Mouse (Mus musculus): Measurements from ENCODE around the gene Kif3b.

Gene Kif3b

GRCm38 (mm10) chr2:153297771-153298170 is 6.6 kb downstream of the Kif3b start:
- DNase-seq (ENCODE audit: low read depth, low spot score): no peak

DNA sequence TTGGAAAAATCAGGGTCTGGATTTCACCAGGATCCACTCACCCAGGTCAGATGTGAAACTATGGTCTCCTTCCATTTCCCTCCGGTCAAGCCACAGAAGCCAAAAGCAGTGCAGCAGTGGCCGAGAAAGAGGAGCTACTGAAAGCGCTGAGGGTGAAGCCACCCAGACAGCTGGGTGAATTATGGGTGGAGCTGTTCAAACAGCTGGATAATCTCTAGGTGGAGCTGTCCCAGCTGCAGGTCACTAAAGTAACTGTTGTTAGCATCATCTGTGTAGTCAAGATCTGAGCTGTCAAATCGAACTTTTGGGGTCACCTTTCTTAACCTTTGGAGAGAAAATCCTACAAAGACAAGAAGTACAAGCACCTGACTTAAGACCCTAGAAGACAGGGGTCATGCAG is 7.2 kb downstream of the Kif3b start:
- DNase-seq (ENCODE audit: low read depth, low spot score): no peak

DNA sequence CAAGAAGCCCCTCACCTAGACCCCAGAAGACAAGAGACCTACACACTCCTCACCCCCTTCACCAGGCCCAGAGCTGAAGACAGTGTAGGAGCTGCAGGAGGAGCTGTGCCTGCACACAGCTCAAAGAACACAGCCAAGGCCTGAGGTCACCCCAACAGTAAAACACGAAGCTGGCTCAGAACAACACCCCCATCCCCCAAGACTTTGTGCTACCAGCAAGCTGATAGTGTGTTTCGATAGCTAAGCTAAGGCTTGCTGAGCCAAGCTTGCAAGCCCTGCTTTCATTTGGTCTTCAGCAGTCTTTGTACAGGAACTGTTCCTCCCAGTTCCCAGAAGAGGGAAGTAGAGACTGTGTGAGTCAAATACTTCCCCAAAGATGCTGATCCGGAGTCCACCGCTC is 7.7 kb downstream of the Kif3b start:
- DNase-seq (ENCODE audit: low read depth, low spot score): no peak

DNA sequence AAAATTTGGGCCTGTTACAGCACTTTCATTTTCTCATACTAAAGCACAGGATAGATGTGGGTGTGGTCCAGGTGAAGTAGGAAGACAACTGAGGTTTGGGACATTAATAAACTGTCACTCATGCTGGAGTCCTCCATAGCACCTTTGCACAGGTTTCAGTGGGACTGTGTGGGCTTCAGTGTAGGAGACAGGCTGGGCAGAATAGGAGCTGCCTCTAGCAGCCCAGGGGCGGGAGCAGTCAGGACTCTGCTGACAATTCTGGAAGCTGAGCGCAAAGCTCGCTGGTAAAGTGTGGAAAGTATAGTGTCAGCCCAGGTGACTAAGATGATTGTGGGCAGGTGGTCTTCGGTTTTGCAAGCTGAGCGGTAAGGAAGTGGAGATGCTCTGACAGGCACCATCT is 9.9 kb downstream of the Kif3b start:
- no peak for DNase-seq (ENCODE audit: low read depth, low spot score)

DNA sequence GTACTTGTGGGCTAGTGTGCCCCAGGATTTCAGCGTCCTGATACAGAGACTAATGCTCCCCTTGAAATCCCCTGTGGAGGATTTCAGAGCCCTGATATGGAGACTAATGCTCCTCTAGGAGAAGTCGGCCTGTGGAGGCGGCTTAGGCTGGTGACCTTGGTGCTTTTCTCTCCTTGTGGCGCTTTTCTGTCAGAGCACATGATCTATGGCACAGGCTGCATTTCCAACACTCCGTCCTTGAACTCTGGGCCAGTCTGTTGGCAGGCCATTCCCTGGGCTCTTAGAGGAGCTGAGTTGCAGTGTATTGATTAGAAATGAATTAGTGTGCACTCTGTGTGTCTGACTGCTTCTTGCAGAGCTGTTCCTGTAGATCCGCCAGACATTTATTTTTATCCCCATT is 14.0 kb downstream of the Kif3b start:
- DNase-seq (ENCODE audit: low read depth, low spot score): no peak

DNA sequence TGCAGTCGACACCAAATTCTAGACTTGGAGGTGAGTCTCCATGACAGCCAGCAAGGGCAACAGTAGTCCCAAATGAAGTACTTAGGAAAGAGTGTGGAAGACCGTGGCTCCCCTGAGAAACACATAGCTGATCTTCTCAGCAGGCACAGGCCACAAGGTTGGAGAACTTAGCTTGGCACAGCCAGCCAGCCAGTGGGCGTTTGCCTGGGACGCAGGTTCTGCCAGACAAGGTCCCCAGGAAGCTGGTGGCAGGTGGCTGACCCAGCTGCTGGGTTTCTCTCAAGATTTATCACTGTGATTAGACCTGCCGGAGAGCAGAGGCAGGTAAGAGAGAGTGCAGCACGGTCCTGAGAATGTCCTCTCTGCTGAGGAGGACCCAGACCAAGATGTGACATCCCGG is 17.4 kb downstream of the Kif3b start:
- DNase-seq (ENCODE audit: low read depth, low spot score): no peak

DNA sequence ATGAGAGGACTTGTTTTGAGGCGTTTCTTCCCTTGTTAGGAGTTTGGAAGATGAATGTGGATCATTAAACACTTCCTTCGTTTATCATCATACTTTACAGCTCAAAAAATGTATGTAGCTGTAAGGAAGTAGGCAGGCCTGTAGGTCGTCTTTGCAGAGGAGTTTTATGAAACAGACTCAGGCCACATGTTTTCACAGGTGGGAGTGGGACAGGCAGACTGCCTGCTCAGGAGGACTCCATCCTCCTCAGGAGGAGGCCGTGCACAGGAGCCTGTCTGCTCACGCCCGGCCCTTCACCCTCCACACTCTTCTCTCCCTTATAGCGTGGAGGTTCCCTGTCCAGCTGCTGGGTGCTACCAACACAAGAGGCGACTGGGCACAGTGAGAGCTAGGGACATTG is 17.9 kb downstream of the Kif3b start:
- DNase-seq (ENCODE audit: low read depth, low spot score): no peak

DNA sequence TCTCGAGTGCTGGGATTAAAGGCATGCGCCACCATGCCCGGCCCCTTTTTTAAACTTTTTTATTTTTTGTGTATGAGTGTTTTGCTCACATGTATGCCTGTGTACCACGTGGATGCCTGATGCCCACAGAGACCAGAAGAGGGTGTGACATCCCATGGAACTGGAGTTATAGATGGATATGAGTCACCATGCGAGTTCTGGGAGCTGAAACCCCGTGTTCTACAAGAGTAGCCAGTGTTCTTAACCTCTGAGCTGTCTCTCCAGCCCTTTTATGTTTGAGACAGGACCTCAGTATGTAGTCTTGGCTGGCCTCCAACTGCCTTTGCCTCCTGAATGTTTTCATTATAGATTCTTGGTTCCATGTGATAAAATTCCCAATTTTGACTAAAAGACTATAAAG is 19.0 kb downstream of the Kif3b start:
- DNase-seq (ENCODE audit: low read depth, low spot score): no peak

DNA sequence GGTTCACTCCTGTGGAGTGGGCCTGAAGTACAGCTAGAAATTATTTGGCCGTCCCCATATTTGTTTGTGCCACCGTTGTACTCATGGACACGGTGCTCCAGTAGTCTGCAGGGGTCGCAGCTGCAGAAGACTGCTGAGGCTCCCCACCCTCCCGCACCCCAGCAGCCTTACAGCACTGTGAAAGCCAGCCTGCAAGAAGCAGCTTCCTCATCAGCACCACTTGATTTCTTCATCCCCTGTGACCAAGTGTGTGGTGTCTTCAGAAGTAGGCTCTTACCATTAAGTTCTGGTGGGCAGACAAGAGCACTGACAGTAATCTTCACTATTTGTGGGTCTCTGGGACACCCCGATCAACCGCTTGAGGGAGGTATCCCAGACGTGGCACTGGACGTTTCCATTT is 21.7 kb downstream of the Kif3b start:
- no peak for DNase-seq (ENCODE audit: low read depth, low spot score)

DNA sequence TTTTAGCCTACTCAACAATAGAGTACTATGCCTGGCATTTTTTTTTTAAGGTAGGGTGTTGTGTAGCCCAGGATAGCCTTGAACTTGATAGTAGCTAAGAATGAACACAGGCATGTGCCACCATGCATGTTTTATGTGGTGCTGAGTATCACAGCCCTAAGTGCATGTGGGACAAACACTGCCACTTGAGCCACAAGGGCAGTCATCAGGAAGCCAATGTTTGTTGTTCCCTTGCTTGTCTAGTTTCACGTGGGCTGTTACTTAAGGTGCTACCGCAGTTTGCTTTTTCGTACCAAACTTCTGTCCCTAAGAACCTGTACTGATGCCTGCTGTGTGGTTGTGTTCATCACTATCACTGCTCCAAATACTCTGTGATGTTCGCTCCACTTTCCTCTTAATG is 27.2 kb downstream of the Kif3b start:
- DNase-seq (ENCODE audit: low read depth, low spot score): no peak

DNA sequence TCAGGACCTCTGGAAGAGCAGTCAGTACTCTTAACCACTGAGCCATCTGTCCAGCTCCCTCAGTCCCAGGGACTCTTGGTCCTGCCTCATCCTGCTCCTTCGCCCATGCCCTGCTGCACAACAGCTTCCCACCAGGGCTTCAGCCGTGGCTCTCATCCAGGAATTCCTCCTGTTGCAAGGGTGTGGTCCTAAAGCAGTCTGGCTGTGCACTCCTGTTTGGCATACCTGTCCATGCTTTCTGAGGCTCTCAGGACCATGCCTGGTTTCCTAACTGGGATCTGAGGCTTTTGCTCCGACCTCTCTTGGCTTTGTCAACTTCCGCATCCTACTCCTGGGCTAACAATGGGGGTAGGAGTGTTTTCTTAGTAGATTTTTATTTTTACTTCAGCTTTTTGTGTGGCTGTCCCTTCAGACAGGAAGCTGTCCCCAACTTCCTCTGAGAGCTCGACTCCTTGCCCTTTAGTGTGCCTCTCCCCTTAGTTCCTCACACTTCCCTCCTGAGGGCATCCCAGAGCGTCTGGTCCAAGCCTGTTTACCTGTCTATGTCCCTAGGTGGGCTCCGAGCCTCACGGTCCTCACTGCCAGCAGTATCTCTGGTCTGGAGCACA is 27.9 kb downstream of the Kif3b start:
- no peak for DNase-seq (ENCODE audit: low read depth, low spot score)

DNA sequence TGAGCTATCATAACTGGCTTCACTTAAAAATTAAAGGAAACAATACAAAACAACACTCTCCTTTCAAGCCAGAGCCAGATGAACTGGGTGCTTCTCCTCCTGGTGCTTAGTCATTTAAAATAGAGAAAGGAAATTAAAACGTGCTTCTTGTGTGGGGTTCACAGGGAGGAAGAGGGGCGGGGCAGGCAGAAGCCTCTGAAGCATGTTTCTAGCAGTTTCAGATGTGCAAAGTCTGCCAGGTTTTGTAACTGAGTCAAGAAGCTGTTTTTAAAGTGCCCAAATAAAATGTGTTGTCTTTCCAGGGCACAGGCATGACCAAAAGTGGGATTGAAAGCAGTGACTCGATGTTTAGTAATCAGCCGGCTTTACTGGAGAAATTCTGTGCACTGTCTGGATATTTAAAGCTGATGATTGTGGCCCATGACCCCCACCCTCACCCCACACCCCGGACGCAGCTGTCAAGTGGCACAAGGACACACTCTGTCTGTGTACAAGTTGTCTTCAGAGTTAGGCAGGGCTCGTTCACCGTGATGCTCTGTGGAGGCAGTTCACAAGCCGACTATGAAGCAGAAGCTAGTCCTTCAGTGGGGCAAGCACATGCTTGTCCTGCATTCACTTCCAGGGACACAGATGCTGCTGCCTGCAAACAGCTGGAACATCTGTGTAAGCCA is 34.6 kb downstream of the Kif3b start:
- no peak for DNase-seq (ENCODE audit: low read depth, low spot score)

DNA sequence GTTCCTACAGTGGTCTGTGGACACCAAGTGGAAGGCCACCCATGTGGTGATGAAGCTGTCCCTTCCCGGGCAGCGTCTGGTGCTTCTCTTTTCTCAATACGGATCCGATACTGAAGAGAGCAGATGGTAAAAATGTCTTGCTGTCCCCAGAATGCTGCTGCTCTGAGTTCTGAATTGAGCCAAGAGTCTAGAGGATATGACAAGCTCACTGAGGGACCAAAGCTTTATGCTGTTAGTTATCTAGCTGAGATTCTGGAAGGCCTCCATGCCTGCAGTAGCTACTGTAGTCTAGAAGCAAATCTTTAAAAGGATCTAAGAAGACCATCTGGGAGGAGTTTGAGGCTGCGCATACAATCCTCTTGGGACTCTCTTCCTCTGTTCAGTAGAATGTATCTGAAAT is 41.1 kb downstream of the Kif3b start:
- no peak for DNase-seq (ENCODE audit: low read depth, low spot score)

DNA sequence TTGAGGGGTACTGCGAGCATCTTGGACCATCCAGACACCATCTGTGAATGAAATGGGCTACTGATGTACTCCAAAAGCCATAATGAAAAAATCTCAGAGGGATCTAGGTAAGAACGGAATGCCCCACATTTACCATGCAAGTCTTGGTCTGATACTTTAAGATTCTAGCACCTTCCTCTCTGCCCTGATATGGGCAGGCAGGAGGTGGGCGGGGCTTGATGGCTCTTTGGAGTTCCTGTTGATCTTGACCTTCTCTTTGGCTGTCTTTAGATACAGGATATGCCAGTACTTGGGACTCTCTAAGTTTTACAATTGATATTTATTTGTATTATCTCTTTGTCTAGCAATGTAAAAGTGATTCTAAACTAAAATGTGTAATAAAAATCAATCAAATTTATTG is 41.8 kb downstream of the Kif3b start:
- no peak for DNase-seq (ENCODE audit: low read depth, low spot score)

- DNase-seq (ENCODE audit: low read depth, low spot score): no peak
These were observed 42.6 kb downstream of the Kif3b start for GRCm38 (mm10) chr2:153333822-153334232.

- no peak for DNase-seq (ENCODE audit: low read depth, low spot score)
These were observed 43.1 kb downstream of the Kif3b start for GRCm38 (mm10) chr2:153334281-153334680.

DNA sequence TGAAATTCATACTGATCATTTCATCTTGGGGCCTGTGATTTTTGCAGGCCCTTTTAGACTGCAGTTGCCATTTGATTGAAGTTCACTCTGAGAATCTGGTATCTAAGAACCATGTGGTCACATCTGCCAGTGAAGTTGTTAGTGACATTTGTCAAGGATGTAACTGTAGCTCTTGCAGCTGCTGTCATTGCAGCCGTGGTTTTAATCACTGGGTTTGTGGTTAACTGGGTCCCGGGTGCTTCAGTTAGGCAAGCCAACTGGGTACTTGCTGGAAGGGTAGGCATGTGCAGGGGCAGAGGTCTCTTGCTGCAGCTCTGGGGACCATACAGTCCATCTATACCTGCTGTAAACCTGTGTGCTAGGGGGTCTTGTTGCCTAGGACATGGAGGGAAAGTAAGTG is 44.9 kb downstream of the Kif3b start:
- DNase-seq (ENCODE audit: low read depth, low spot score): no peak

DNA sequence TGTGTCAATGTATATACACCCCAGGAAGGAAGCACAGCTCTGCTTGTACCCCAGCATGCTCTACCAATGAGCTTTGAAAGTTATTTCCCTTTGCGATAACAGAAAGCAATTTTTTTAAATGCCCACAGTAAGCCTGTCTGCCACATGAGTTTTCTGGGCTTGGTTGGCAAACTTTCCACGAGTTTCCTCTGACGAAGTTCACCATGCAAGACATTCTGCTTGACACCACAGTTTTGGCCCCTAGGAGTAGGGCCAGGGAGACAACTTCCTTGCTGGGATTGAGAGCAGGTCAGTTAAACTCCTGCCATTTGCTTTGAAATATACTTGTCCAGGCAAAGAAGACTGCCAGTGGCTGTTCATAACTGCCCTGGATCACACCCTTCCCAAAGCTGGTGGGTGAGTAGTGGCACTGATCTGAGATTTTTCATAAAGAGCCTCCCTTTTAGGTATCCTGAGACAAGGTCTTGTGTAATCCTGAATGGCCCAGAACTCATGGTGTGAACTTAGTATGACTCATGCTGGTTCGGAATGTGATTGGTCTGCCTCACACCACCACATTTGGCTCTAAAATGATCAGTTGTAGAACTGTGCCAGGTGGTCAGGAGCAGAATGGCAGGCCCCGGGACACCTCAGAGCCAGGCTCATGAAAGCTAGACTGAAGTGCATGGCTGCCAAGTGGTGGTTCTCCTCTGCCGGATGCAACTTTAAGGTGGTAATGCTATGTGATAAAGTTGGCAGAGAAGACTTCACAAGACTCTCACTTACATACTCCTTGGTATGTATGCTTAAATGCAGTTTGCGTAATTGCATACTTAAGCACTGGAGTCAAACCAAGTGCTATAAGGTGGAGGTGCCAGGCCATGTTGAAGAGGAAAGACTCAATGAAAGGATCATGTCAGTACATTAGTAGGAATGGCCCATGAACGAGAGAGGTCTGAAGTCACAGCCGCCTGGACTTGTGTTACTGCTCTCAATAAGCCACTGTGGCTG is 47.4 kb downstream of the Kif3b start:
- DNase-seq (ENCODE audit: low read depth, low spot score): no peak

DNA sequence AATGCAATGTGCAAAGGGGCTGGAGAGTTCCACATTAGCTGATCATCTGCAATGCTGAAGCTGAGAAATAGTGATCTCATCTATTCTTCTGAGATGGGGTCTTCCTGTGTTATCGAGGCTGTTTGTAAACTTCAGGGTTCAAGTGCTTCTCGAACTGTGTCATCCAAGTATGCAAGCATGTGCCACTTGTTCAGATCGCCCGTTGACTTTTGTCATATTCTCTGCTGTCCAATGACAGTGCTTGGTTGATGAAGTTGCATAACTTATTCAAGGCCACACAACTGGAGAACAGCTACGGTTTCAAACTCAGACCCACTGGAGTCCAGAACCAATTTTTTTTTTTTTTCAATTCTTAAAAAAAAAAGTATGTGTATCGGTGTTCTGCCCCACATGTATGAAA is 51.0 kb downstream of the Kif3b start:
- DNase-seq (ENCODE audit: low read depth, low spot score): no peak

DNA sequence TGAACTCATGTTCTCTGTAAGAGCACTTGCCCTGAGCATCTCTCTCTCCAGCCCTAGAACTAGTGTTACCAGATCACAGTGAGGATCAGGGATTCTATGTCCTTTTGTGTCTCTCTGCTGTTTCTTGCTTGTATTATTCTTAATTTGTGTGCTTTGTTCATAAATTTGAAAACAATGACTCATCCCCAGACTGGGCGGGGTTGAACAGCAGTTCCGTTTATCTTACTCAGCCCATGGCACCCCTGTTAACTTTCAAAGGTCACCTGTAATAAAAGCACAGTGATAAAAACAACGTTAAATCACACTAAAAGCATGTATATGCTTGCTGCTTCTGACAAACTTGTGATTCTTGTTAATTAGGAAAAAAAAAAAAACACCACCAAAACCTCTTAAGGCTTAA is 51.4 kb downstream of the Kif3b start:
- DNase-seq (ENCODE audit: low read depth, low spot score): no peak

GRCm38 (mm10) chr2:153343191-153343590 is 52.0 kb downstream of the Kif3b start:
- no peak for DNase-seq (ENCODE audit: low read depth, low spot score)

DNA sequence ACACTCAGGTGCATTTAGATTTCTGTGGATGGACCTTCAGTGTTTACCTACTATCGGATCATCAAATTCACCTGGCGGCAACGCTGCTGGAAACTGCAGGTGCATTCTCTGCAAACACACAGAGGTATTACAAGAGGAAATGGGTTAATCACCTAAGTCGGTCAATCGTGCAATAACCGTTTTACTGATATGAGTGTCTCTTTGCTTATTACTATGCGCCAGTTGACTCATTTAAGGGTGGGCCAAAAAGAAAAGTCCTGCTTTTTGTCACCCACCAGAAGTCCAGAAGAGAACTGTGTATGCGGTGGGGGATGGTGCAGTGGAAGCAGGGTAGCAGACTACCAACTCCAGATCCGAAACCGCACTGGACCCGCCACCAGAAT is 53.8 kb downstream of the Kif3b start:
- no peak for DNase-seq (ENCODE audit: low read depth, low spot score)
